Mouse (Mus musculus) colon, adult 2 months (tissue): Measurements from ENCODE around the gene Orai2. TPM values are rescaled to one million over a fixed set of nuclear protein-coding genes. Genes with fewer than 3 reads are reported as not detected.

Experiments used
- polyA plus RNA-seq: library from polyadenylated mRNA; depleted of rRNA; stranded (reverse); fragments of >200 nt; gene quantifications from 2 replicates; pipeline ENCODE4 v1.2.3, GENCODE M21; 2012; rRNA removed

Gene Orai2
- 52.2 and 62.3 TPM in 2 replicates for polyA plus RNA-seq

GRCm38 (mm10) chr5:136170512-136171362 is at the start of gene Orai2:
Gene Orai2 (minus strand): TSS chr5:136170713.

DNA sequence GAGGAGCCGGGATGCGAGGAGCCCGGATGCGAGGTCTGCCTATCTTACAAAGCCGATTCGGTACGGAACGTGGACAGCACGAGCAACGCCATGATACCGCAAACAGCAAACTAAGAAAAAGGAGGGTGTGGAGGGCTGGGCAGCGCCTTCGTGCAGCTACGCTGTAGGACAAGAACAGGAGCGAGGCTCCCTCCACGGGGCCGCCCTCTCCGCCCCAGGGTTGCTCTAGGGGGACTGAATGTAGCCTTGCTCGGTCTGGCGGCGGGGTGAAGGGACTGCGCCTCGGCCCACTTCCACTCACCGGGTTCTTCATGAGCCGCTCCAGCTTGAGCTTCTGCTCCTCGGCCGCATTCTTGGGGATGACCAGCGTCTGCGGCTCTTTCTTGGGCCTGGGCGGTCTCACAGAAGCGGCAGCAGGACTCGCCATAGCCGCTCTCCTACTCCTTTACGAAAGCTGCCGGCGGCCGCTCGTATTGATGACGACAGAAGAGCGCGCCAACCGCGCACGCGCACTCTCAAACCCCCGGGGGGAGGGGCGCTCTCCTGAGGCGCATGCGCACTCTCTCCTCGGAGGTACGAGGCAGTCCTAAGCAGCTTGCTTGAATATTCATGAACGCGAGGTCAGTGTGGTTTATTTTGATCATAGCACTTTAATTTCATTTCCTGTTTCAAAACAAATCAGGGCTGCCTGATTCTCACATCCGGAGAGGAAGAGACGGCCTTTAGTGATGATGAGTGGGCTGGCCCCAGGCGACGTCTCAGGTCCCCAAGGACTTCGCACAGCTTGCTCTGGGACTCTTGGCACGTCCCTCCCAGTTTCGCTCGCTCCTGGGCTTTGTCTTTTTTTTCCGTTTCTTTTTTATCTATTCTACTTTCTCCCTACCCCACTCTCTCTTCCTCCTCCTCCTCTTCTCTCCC is 28.2 kb upstream of the Orai2 start, which contains the start of gene Prkrip1:
Gene Prkrip1 (minus strand): TSS at position 490 of the 918 bp plus-strand sequence.

DNA sequence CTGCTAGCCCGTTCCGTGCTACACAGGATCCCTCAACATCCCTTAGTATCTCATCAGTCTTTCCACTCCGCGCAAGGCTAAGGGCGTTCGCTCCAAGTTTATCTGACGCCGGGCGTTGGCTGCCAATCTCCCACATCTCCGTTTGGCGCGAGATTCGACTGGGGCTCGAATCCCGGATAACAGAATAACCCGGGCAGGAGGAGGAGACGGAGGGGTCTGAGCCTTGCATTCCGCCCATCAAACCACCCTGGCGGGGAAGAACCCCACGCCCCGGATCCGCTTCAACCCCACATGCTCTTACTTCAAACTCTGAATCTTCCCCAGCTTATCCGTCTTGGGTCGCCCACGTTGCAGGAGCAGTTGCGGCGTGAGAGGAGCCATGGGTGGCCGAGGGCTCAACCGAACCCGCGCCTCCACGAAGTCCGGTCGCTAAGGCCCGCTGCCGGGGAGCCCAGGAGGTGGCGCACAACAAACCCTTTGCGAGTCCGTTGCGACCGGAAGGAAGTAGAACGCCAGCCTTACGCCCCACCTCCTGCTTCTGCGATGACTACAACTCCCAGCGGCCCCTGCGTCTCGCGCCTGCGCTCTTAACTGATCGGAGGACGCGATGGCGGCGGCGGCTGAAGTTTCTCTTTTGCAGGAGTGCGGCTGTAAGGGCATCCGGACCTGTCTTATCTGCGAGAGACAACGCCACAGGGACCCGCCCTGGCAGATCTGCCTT is 34.8 kb downstream of the Orai2 start, which contains the start of the genes Lrwd1 and Alkbh4:
Gene Lrwd1 (minus strand): TSS at position 504 of the 721 bp plus-strand sequence.
Gene Alkbh4 (plus strand): TSS at position 576 of the 721 bp plus-strand sequence.

GRCm38 (mm10) chr5:136115891-136116783 is 54.4 kb downstream of the Orai2 start, which contains the start of gene Polr2j:
Gene Polr2j (plus strand): TSS chr5:136116631.

Other genes with a start within 250 kb of the Orai2 start
- 47.6 and 51.1 TPM in 2 replicates for gene Ywhag, start 236.1 kb downstream of the Orai2 start, polyA plus RNA-seq
- gene Ssc4d, start 196.2 kb downstream of the Orai2 start, polyA plus RNA-seq = 4.8 and 6.5 TPM in 2 replicates
- not detected in 2 replicates for gene Zp3, start 190.6 kb downstream of the Orai2 start, polyA plus RNA-seq
- 17.9 and 19.8 TPM in 2 replicates for gene Dtx2, start 175.9 kb downstream of the Orai2 start, polyA plus RNA-seq
- gene Upk3b, start 132.2 kb downstream of the Orai2 start, polyA plus RNA-seq = 6.4 and 10.7 TPM in 2 replicates
- gene Upk3bl, start 116.2 kb downstream of the Orai2 start, polyA plus RNA-seq = 1.2 and 1.7 TPM in 2 replicates
- 49.2 and 51.5 TPM in 2 replicates for gene Rasa4, start 86.8 kb downstream of the Orai2 start, polyA plus RNA-seq
- gene Polr2j, start 54.1 kb downstream of the Orai2 start, polyA plus RNA-seq = 38.7 and 39.8 TPM in 2 replicates
- 25.9 and 27.6 TPM in 2 replicates for gene Lrwd1, start 34.6 kb downstream of the Orai2 start, polyA plus RNA-seq
- 17.7 and 22.7 TPM in 2 replicates for gene Alkbh4, start 34.6 kb downstream of the Orai2 start, polyA plus RNA-seq
- gene Prkrip1, start 28.2 kb upstream of the Orai2 start, polyA plus RNA-seq = 8.7 and 13.2 TPM in 2 replicates
- gene Sh2b2, start 75.8 kb upstream of the Orai2 start, polyA plus RNA-seq = 3.9 and 4.2 TPM in 2 replicates